Mouse (Mus musculus) erythroid progenitor cell, adult 5-6 weeks (primary cell): ENCODE results near the gene Fscn2. TPM values are rescaled to one million over a fixed set of nuclear protein-coding genes. Genes with fewer than 3 reads are reported as not detected.
"Not testable (repeated sequence)": the region's sequence is repeated elsewhere in the genome, so short reads cannot be mapped to it uniquely, and the experiment has no call there.

Experiments used
- ATAC-seq: replicated peaks from 2 replicates; pipeline ENCODE4 v1.8.0; 2016; ENCODE audit warnings: moderate number of reproducible peaks, mild to moderate bottlenecking, moderate TSS enrichment, inconsistent platforms; ENCODE audit not compliant: poor library complexity, low FRiP score, severe bottlenecking
- total RNA-seq, 2 experiments: library from RNA; stranded (forward) in 1 of 2; stranded (reverse) in 1 of 2; fragments of 150-400 nt in 1 of 2; fragments of 186-747, 209-891 nt in 1 of 2; gene quantifications; 2 replicates each; pipeline versions ENCODE4 v1.2.3 to v1.2.4; 2015 to 2017; ENCODE audit warnings: low replicate concordance in 2 of 2

The Fscn2 gene
- total RNA-seq, 2 experiments from 2014 or later, result not detected

- ATAC-seq, result no peak
Measured at GRCm38 (mm10) chr11:120344310-120344920, 16.9 kb upstream of the Fscn2 start.

GRCm38 (mm10) chr11:120345067-120345681 is 16.2 kb upstream of the Fscn2 start:
- no peak for ATAC-seq

- not testable (repeated sequence) for ATAC-seq
Measured at GRCm38 (mm10) chr11:120346383-120347034, 14.8 kb upstream of the Fscn2 start.

- no peak for ATAC-seq
Measured at GRCm38 (mm10) chr11:120347301-120347700, 14.0 kb upstream of the Fscn2 start.

- ATAC-seq, result peak; percentile 50
Measured at GRCm38 (mm10) chr11:120347791-120348683, 13.3 kb upstream of the Fscn2 start, which contains the start of gene Actg1. Gene Actg1 (minus strand): TSS chr11:120348542.

- peak; percentile 9; the same call in 1 of the 2 replicates for ATAC-seq
Measured at GRCm38 (mm10) chr11:120348684-120349370, 12.5 kb upstream of the Fscn2 start.

- ATAC-seq, result no peak
Measured at GRCm38 (mm10) chr11:120349371-120349985, 11.9 kb upstream of the Fscn2 start.

GRCm38 (mm10) chr11:120349986-120350702 is 11.2 kb upstream of the Fscn2 start:
- ATAC-seq, result peak; percentile 16; the same call in 1 of the 2 replicates

GRCm38 (mm10) chr11:120350711-120351110 is 10.6 kb upstream of the Fscn2 start:
- ATAC-seq, result no peak

- ATAC-seq, result no peak
Measured at GRCm38 (mm10) chr11:120351250-120352092, 9.9 kb upstream of the Fscn2 start.

- ATAC-seq, result not testable (repeated sequence)
Measured at GRCm38 (mm10) chr11:120352093-120352350, 9.3 kb upstream of the Fscn2 start.

GRCm38 (mm10) chr11:120352571-120353290 is 8.6 kb upstream of the Fscn2 start:
- no peak for ATAC-seq

- peak; percentile 84 for ATAC-seq
Measured at GRCm38 (mm10) chr11:120353500-120354303, 7.6 kb upstream of the Fscn2 start.

- peak; percentile 56 for ATAC-seq
Measured at GRCm38 (mm10) chr11:120354304-120355276, 6.7 kb upstream of the Fscn2 start.
